Mouse (Mus musculus) spleen, postnatal 0 days (tissue): Measurements from ENCODE around the gene Mark4. TPM values are rescaled to one million over a fixed set of nuclear protein-coding genes. Genes with fewer than 3 reads are reported as not detected.

ENCODE experiments used
- microRNA counts: library from miRNA; unstranded; fragments of <30 nt; microRNA quantifications from one replicate; lab custom pipeline; 2015
- polyA plus RNA-seq: library from polyadenylated mRNA; unstranded; fragments of >200 nt; fragmentation: Nextera tagmentation; extraction: Ambion mirVana; gene quantifications from 2 replicates; pipeline ENCODE4 v1.2.1, GENCODE M21; 2015

Mark4 gene
- polyA plus RNA-seq: 2.9 and 3.6 TPM in 2 replicates

GRCm38 (mm10) chr7:19458591-19459111 lies at the start of gene Mark4:
Mark4 (minus strand) TSS chr7:19458821.

GRCm38 (mm10) chr7:19462884-19463381 lies 4.3 kb upstream of the Mark4 start, which contains the start of gene Exoc3l2:
Exoc3l2 (plus strand) TSS chr7:19463331.

GRCm38 (mm10) chr7:19404476-19404875 lies 54.1 kb downstream of the Mark4 start, which contains the start of gene Ckm:
Ckm (plus strand) TSS chr7:19404776.

GRCm38 (mm10) chr7:19403731-19404296 lies 54.8 kb downstream of the Mark4 start, which contains the start of gene Klc3:
Klc3 (minus strand) TSS chr7:19404104.

GRCm38 (mm10) chr7:19381377-19382165 lies 77.0 kb downstream of the Mark4 start, which contains the start of gene Ercc2:
Ercc2 (plus strand) TSS chr7:19382010.

MicroRNAs encoded within 50 kb of the gene (microRNA counts, 519-probe panel; counts per million panel counts)
- microRNA mmu-miR-343 (lab: Ali Mortazavi, UCI): 88.3 counts per million

Other genes with a start within 250 kb of the Mark4 start
- 0.59 and 0.81 TPM in 2 replicates for gene Gpr4, start 246.3 kb downstream of the Mark4 start, polyA plus RNA-seq
- 14.7 and 14.8 TPM in 2 replicates for gene Opa3, start 230.5 kb downstream of the Mark4 start, polyA plus RNA-seq
- gene Vasp, start 187.0 kb downstream of the Mark4 start, polyA plus RNA-seq: 71.2 and 86.4 TPM in 2 replicates
- gene Ppm1n, start 178.8 kb downstream of the Mark4 start, polyA plus RNA-seq: 0.18 and 0.19 TPM in 2 replicates
- 4.2 and 4.7 TPM in 2 replicates for gene Rtn2, start 176.2 kb downstream of the Mark4 start, polyA plus RNA-seq
- 0.07 TPM in 1 of 2 replicates, not detected in the other for gene Fosb, start 148.8 kb downstream of the Mark4 start, polyA plus RNA-seq
- 25.0 and 25.6 TPM in 2 replicates for gene Ercc1, start 114.0 kb downstream of the Mark4 start, polyA plus RNA-seq
- 14.4 and 16.6 TPM in 2 replicates for gene Cd3eap, start 99.3 kb downstream of the Mark4 start, polyA plus RNA-seq
- gene Ppp1r13l, start 99.1 kb downstream of the Mark4 start, polyA plus RNA-seq: 1.8 and 2.3 TPM in 2 replicates
- 7.3 and 9.0 TPM in 2 replicates for gene Ercc2, start 76.8 kb downstream of the Mark4 start, polyA plus RNA-seq
- 0.65 and 0.82 TPM in 2 replicates for gene Klc3, start 54.7 kb downstream of the Mark4 start, polyA plus RNA-seq
- 0.96 and 1.4 TPM in 2 replicates for gene Ckm, start 54.0 kb downstream of the Mark4 start, polyA plus RNA-seq
- 1.3 and 2.0 TPM in 2 replicates for gene Exoc3l2, start 4.5 kb upstream of the Mark4 start, polyA plus RNA-seq
- 1.6 and 2.5 TPM in 2 replicates for gene Bloc1s3, start 49.5 kb upstream of the Mark4 start, polyA plus RNA-seq
- 57.5 and 68.7 TPM in 2 replicates for gene Trappc6a, start 49.6 kb upstream of the Mark4 start, polyA plus RNA-seq
- 0.08 TPM in 1 of 2 replicates, not detected in the other for gene Nkpd1, start 59.0 kb upstream of the Mark4 start, polyA plus RNA-seq
- 11.3 and 12.5 TPM in 2 replicates for gene Ppp1r37, start 104.3 kb upstream of the Mark4 start, polyA plus RNA-seq
- gene Zfp296, start 118.5 kb upstream of the Mark4 start, polyA plus RNA-seq: 1.8 and 1.9 TPM in 2 replicates
- gene Gemin7, start 118.8 kb upstream of the Mark4 start, polyA plus RNA-seq: 111 and 119 TPM in 2 replicates
- gene Clasrp, start 145.7 kb upstream of the Mark4 start, polyA plus RNA-seq: 18.1 and 23.1 TPM in 2 replicates
- 4.3 and 6.2 TPM in 2 replicates for gene Relb, start 170.6 kb upstream of the Mark4 start, polyA plus RNA-seq
- 36.0 and 39.2 TPM in 2 replicates for gene Clptm1, start 206.2 kb upstream of the Mark4 start, polyA plus RNA-seq
- gene Apoc2, start 219.1 kb upstream of the Mark4 start, polyA plus RNA-seq: 6.8 and 9.4 TPM in 2 replicates
- 0.24 and 0.97 TPM in 2 replicates for gene Gm44805, start 222.6 kb upstream of the Mark4 start, polyA plus RNA-seq
- 1.3 and 1.5 TPM in 2 replicates for gene Apoc4, start 222.7 kb upstream of the Mark4 start, polyA plus RNA-seq
- gene Apoc1, start 233.8 kb upstream of the Mark4 start, polyA plus RNA-seq: 13.8 and 18.6 TPM in 2 replicates
- gene Apoe, start 240.4 kb upstream of the Mark4 start, polyA plus RNA-seq: 304 and 441 TPM in 2 replicates